8 mouse cellular contexts compared by ENCODE assay signal in the genomic region with DNA sequence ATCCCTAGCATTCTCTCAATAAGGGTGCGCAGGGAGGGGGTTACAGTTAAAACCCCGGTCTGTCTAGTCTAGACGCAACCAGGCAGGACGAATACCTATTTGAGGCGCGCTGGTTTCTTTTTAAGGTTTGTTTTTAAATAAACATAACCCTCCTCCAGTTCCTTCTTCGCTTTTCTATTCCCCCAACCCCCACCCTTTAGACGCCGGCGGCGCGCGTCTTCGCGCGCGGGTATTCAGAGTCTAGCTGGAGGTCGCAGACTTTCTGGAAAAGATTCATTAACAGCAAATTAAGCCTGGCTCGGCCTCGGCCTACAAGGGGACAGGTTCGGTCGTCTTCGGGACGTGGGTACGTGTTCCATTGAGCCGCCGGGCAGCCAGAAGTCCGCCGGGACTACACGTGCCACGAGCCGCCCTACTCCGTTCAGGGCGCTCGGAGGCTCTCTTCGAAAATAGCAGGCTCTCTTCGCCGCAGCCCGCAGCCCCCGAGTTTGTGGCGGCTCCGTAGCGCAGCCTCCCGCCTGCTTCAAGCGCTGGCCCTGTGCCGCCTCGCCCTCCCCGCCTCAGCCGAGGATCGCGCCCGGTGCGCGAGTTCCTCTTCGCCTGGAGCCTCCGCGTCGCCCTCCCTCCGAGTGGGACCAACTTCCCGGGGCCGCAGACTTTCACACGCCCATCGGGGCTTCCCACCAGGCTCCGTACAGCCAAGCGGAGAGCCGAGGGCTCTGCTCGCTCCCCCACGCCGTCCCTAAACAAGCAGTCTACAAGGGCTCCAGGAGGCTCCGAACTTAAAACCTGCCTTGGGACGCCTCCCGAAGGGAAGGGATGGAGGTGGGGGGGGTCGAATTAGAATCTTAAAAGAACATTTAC.
DNase-seq lines count a peak whose midpoint lies in the region; ATAC-seq and TF ChIP-seq lines count a peak whose summit lies in the region.

No protein-coding gene starts in this region.

- peak; percentile 48 to 56 for DNase-seq in heart, adult 18-20 months
- no peak for DNase-seq in heart, postnatal 25 days (ENCODE audit: low spot score)
- no peak for DNase-seq in G1E (ENCODE audit: low spot score)
- no peak for DNase-seq in embryonic facial prominence, embryonic 14.5 days (ENCODE audit: low spot score)
- DNase-seq in heart, postnatal 4 days: peak; percentile 64
- no peak for DNase-seq in midbrain, postnatal 0 days (ENCODE audit: low spot score)
- DNase-seq in layer of hippocampus, postnatal 25 days (ENCODE audit: extremely low spot score in 1 of 2, low spot score in 1 of 2): no peak

- H3K9ac ChIP-seq in embryonic facial prominence, embryonic 14.5 days (ENCODE audit: low read depth, low read length): peak overlapping the region; percentile 76
- H3K9ac ChIP-seq in limb, embryonic 15.5 days: peak overlapping the region; percentile 56
- H3K9ac ChIP-seq in midbrain, postnatal 0 days (replicated peaks; ENCODE audit: low read length, poor library complexity, severe bottlenecking): peak overlapping the region; percentile 46

- ATAC-seq in G1E (ENCODE audit: extremely low read depth, insufficient number of reproducible peaks, low FRiP score, poor library complexity, severe bottlenecking): no peak
- ATAC-seq in embryonic facial prominence, embryonic 14.5 days (ENCODE audit: low read depth): no peak
- no peak for ATAC-seq in limb, embryonic 15.5 days (ENCODE audit: insufficient number of reproducible peaks, low FRiP score, low TSS enrichment, low read depth)
- no peak for ATAC-seq in midbrain, postnatal 0 days (ENCODE audit: low FRiP score)

- 4% methylated on average over 54 of the region's 73 CpGs for WGBS in embryonic facial prominence, embryonic 14.5 days
- 1% methylated on average over 73 of the region's 73 CpGs for WGBS in limb, embryonic 15.5 days
- WGBS in midbrain, postnatal 0 days: 6% methylated on average over 70 of the region's 73 CpGs

- no peaks in the 10 kb centered on the region for H3K27me3 ChIP-seq in G1E (ENCODE audit: insufficient read depth, low read length)
- peaks cover 77% of the 10 kb centered on the region for H3K27me3 ChIP-seq in embryonic facial prominence, embryonic 14.5 days (replicated peaks; ENCODE audit: control insufficient read depth, insufficient read depth, low read length)
- H3K27me3 ChIP-seq in limb, embryonic 15.5 days: peaks cover 62% of the 10 kb centered on the region
- peaks cover 26% of the 10 kb centered on the region; the same call in 1 of the 2 replicates for H3K27me3 ChIP-seq in midbrain, postnatal 0 days (ENCODE audit: insufficient read depth, low read length)

- intact Hi-C loops in heart, postnatal 25 days (cut with DNase I): loop anchor here (2.0 to 10.0 kb wide), 5 partner anchors 49 to 414 kb away; no protein-coding TSS in a partner anchor

- H3K4me2 ChIP-seq in embryonic facial prominence, embryonic 14.5 days (ENCODE audit: low read depth, low read length): peak overlapping the region; percentile 84
- H3K4me2 ChIP-seq in limb, embryonic 15.5 days: peak overlapping the region; percentile 73
- H3K4me2 ChIP-seq in midbrain, postnatal 0 days (ENCODE audit: low read depth, low read length, poor library complexity, severe bottlenecking): peak overlapping the region; percentile 75

- H3K36me3 ChIP-seq in G1E (replicated peaks): peaks cover 25% of the 10 kb centered on the region
- H3K36me3 ChIP-seq in embryonic facial prominence, embryonic 14.5 days (ENCODE audit: control insufficient read depth, insufficient read depth, low read length): no peaks in the 10 kb centered on the region
- no peaks in the 10 kb centered on the region for H3K36me3 ChIP-seq in limb, embryonic 15.5 days
- H3K36me3 ChIP-seq in midbrain, postnatal 0 days (ENCODE audit: insufficient read depth, low read length): no peaks in the 10 kb centered on the region

- peak overlapping the region; percentile 80 for H3K27ac ChIP-seq in embryonic facial prominence, embryonic 14.5 days (replicated peaks; ENCODE audit: low read depth, low read length)
- no peak overlapping the region for H3K27ac ChIP-seq in limb, embryonic 15.5 days
- H3K27ac ChIP-seq in midbrain, postnatal 0 days (ENCODE audit: low read depth, low read length): no peak overlapping the region

- peak overlapping the region; percentile 83 for H3K4me3 ChIP-seq in G1E (ENCODE audit: low read depth, low read length)
- peak overlapping the region; percentile 59 for H3K4me3 ChIP-seq in embryonic facial prominence, embryonic 14.5 days (ENCODE audit: low read depth, low read length)
- peak overlapping the region; percentile 58 for H3K4me3 ChIP-seq in limb, embryonic 15.5 days
- peak overlapping the region; percentile 50 for H3K4me3 ChIP-seq in midbrain, postnatal 0 days (ENCODE audit: low read depth, low read length)

- no peaks in the 10 kb centered on the region for H3K9me3 ChIP-seq in G1E (replicated peaks)
- H3K9me3 ChIP-seq in embryonic facial prominence, embryonic 14.5 days (ENCODE audit: control insufficient read depth, low read length): no peaks in the 10 kb centered on the region
- no peaks in the 10 kb centered on the region for H3K9me3 ChIP-seq in limb, embryonic 15.5 days
- H3K9me3 ChIP-seq in midbrain, postnatal 0 days (ENCODE audit: low read length): no peaks in the 10 kb centered on the region

- TF ChIP-seq CTCF in G1E (IDR thresholded peaks at IDR 0.05; ENCODE audit: low read depth, low read length): no peak
- TF ChIP-seq CTCF in midbrain, postnatal 0 days (IDR thresholded peaks at IDR 0.05): no peak

- peaks cover 25% of the 10 kb centered on the region for H3K4me1 ChIP-seq in G1E (ENCODE audit: insufficient read depth, low read depth, low read length)
- H3K4me1 ChIP-seq in embryonic facial prominence, embryonic 14.5 days (ENCODE audit: control insufficient read depth, insufficient read depth, low read length): 0 out of 2 replicates have a peak, but pooled peaks cover 2% of the 10 kb centered on the region
- H3K4me1 ChIP-seq in limb, embryonic 15.5 days: peaks cover 28% of the 10 kb centered on the region
- no peaks in the 10 kb centered on the region for H3K4me1 ChIP-seq in midbrain, postnatal 0 days (ENCODE audit: insufficient read depth, low read length)

Comparison
In these comparisons a context has a peak if more than half of its experiments do, and no peak if none do; other contexts are left out.
1. DNase-seq: peak in heart, adult 18-20 months (2 of 2) and heart, postnatal 4 days (single experiment); none in heart, postnatal 25 days (single experiment), G1E (single experiment), embryonic facial prominence, embryonic 14.5 days (single experiment), midbrain, postnatal 0 days (single experiment) and layer of hippocampus, postnatal 25 days (0 of 2).
2. Peak in every context shown above with its lines, with median percentiles within 50 percentile points of each other: H3K4me3 ChIP-seq, H3K4me2 ChIP-seq and H3K9ac ChIP-seq.